Mouse (Mus musculus): ENCODE results near the gene Tmed2. TPM values are rescaled to one million over a fixed set of nuclear protein-coding genes. Genes with fewer than 3 reads are reported as not detected.
A peak's percentile ranks its signal among the peaks of the same experiment; 100 is the strongest.
"Not testable (repeated sequence)": the region's sequence is repeated elsewhere in the genome, so short reads cannot be mapped to it uniquely, and the experiment has no call there.

Gene Tmed2
- polyA plus RNA-seq, 1 experiment from 2014 or later, result 267 TPM

GRCm38 (mm10) chr5:124575467-124575866 lies 35.0 kb downstream of the Tmed2 start:
- 87% methylated on average over 7 of the region's 7 CpGs for WGBS (ENCODE audit: insufficient replicate concordance)
- Histone ChIP-seq H3K36me3 (replicated peaks; ENCODE audit: insufficient read depth, low read length) (peaks cover 65% of the 10 kb centered on the region), H3K9me3 (ENCODE audit: low read length) (no peaks in the 10 kb centered on the region), H3K4me3 (ENCODE audit: low read depth, low read length) (no peak overlapping the region), H3K27me3 (ENCODE audit: insufficient read depth, low read length) (no peaks in the 10 kb centered on the region), H3K4me1 (ENCODE audit: insufficient read depth) (peaks cover 13% of the 10 kb centered on the region), H3K9ac (replicated peaks) (no peak overlapping the region), H3K4me2 (ENCODE audit: low read depth, low read length) (no peak overlapping the region), H3K27ac (ENCODE audit: low read depth) (no peak overlapping the region)
- no peak for DNase-seq
- no peak for TF ChIP-seq EP300 (IDR thresholded peaks at IDR 0.05; ENCODE audit: low read depth)
- no peak for TF ChIP-seq CTCF (IDR thresholded peaks at IDR 0.05; ENCODE audit: low read depth)
- no peak for ATAC-seq

- Histone ChIP-seq H3K4me1 (ENCODE audit: insufficient read depth) (peaks cover 17% of the 10 kb centered on the region), H3K36me3 (replicated peaks; ENCODE audit: insufficient read depth, low read length) (peaks cover 34% of the 10 kb centered on the region), H3K9ac (replicated peaks) (peak within 1 kb of the TSS; percentile 75), H3K4me2 (ENCODE audit: low read depth, low read length) (peak within 1 kb of the TSS; percentile 80), H3K27me3 (ENCODE audit: insufficient read depth, low read length) (no peaks in the 10 kb centered on the region), H3K9me3 (ENCODE audit: low read length) (no peaks in the 10 kb centered on the region), H3K4me3 (ENCODE audit: low read depth, low read length) (peak within 1 kb of the TSS; percentile 76), H3K27ac (ENCODE audit: low read depth) (peak within 1 kb of the TSS; percentile 31; the same call in 1 of the 2 replicates)
- TF ChIP-seq CTCF (IDR thresholded peaks at IDR 0.05; ENCODE audit: low read depth) (peak; percentile 22; the same call in 1 of the 2 replicates), EP300 (IDR thresholded peaks at IDR 0.05; ENCODE audit: low read depth) (no peak)
- ATAC-seq (peak; percentile 95), DNase-seq (peak; percentile 96)
- WGBS (ENCODE audit: insufficient replicate concordance), result 1% methylated on average over 51 of the region's 51 CpGs
These were observed 38.3 kb downstream of the Tmed2 start, which contains the start of the genes Eif2b1 and Gtf2h3 for GRCm38 (mm10) chr5:124578633-124579317. TSS of gene Eif2b1 (minus strand) at chr5:124579131. TSS of gene Gtf2h3 (plus strand) at chr5:124579140.

GRCm38 (mm10) chr5:124582515-124582914 lies 42.0 kb downstream of the Tmed2 start:
- DNase-seq (peak; percentile 37), ATAC-seq (no peak)
- H3K9me3 ChIP-seq (ENCODE audit: low read length), result no peaks in the 10 kb centered on the region
- H3K4me1 ChIP-seq (ENCODE audit: insufficient read depth), result peaks cover 17% of the 10 kb centered on the region
- H3K4me2 ChIP-seq (ENCODE audit: low read depth, low read length), result no peak overlapping the region
- no peak for TF ChIP-seq EP300 (IDR thresholded peaks at IDR 0.05; ENCODE audit: low read depth)
- TF ChIP-seq CTCF (IDR thresholded peaks at IDR 0.05; ENCODE audit: low read depth), result no peak
- WGBS (ENCODE audit: insufficient replicate concordance), result 55% methylated on average over 5 of the region's 5 CpGs
- no peak overlapping the region for H3K27ac ChIP-seq (ENCODE audit: low read depth)
- peaks cover 9% of the 10 kb centered on the region for H3K36me3 ChIP-seq (replicated peaks; ENCODE audit: insufficient read depth, low read length)
- no peaks in the 10 kb centered on the region for H3K27me3 ChIP-seq (ENCODE audit: insufficient read depth, low read length)
- no peak overlapping the region for H3K4me3 ChIP-seq (ENCODE audit: low read depth, low read length)
- no peak overlapping the region for H3K9ac ChIP-seq (replicated peaks)

DNA sequence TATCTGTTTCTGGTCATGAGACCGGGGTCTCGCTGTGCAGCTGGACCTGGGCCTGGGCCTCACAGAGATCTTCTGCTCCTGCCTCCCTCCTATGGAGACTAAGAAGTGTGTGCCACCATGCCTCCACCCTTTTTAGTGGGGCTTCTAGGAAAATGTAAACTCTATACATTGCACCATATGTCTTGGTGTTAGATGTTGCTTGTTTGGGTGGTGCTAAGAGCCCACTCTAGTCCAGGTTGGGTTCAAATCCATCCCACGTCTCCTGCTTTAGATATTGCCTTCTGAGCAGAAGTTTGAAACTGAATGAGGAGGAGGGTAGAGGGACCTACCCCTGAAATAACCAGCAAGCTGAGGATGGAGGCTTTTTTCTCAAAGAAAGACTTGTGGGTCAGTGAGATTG lies 52.3 kb downstream of the Tmed2 start:
- 90% methylated on average over 3 of the region's 3 CpGs for WGBS (ENCODE audit: insufficient replicate concordance)

DNA sequence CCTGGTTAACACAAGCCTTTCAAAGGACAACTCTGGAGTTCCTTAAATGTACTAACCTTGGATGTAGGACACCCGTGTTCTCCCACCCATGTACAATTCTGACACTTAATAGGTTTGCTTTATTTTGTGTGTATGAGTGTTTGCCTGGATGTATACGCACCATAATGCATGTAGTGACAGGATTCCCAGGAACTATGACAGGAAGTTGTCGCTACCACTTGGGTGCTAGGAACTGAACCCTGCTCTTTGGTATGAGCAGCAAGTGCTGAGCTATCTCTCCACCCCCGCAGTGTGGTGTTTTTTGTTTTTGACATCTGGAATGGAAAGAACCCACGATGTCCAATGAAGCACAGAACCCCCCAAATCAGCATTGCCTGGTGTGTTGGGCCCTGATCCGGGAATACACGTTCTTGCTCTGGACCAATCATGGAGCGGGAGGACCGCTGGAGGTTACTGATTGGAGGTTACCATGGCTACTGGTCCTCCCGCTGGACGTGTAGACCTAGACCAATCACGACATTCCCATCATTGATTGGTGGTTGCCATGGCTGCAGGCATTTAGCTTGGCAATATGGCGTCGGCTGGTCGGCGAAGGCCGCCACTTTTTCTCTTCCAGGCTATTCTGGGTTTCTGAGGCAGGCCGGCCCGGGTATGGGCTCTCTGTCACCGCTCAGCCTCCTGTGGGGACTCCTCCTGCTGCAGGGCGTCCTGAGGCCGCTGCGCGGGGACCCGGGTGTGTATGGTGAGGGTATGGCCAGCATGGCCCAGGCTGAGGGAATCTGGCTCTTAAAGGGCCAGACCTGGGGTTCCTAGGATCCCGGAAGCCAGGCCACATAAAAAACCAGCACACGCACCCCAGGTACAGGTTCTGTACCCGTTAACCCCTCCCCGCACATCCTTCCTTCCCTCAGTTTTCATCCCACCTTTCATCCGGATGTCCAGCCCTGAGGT lies 58.0 kb downstream of the Tmed2 start:
- Histone ChIP-seq H3K9ac (replicated peaks) (peak overlapping the region; percentile 52), H3K36me3 (replicated peaks; ENCODE audit: insufficient read depth, low read length) (peaks cover 12% of the 10 kb centered on the region), H3K4me3 (ENCODE audit: low read depth, low read length) (peak overlapping the region; percentile 59), H3K9me3 (ENCODE audit: low read length) (no peaks in the 10 kb centered on the region), H3K27ac (ENCODE audit: low read depth) (no peak overlapping the region), H3K4me1 (ENCODE audit: insufficient read depth) (peaks cover 6% of the 10 kb centered on the region), H3K4me2 (ENCODE audit: low read depth, low read length) (peak overlapping the region; percentile 82), H3K27me3 (ENCODE audit: insufficient read depth, low read length) (no peaks in the 10 kb centered on the region)
- TF ChIP-seq CTCF (IDR thresholded peaks at IDR 0.05; ENCODE audit: low read depth) (no peak), EP300 (IDR thresholded peaks at IDR 0.05; ENCODE audit: low read depth) (no peak)
- WGBS (ENCODE audit: insufficient replicate concordance), result 14% methylated on average over 30 of the region's 30 CpGs
- DNase-seq (peak; percentile 87), ATAC-seq (peak; percentile 99)

More for the DNA sequence above, 52.3 kb downstream of the Tmed2 start:
- H3K4me2 ChIP-seq (ENCODE audit: low read depth, low read length), result no peak overlapping the region
- no peaks in the 10 kb centered on the region for H3K27me3 ChIP-seq (ENCODE audit: insufficient read depth, low read length)
- no peak for DNase-seq
- H3K9me3 ChIP-seq (ENCODE audit: low read length), result no peaks in the 10 kb centered on the region
- peaks cover 26% of the 10 kb centered on the region for H3K36me3 ChIP-seq (replicated peaks; ENCODE audit: insufficient read depth, low read length)
- no peak for ATAC-seq
- no peaks in the 10 kb centered on the region for H3K4me1 ChIP-seq (ENCODE audit: insufficient read depth)
- no peak overlapping the region for H3K9ac ChIP-seq (replicated peaks)
- H3K4me3 ChIP-seq (ENCODE audit: low read depth, low read length), result no peak overlapping the region
- no peak overlapping the region for H3K27ac ChIP-seq (ENCODE audit: low read depth)
- TF ChIP-seq CTCF (IDR thresholded peaks at IDR 0.05; ENCODE audit: low read depth) (no peak), EP300 (IDR thresholded peaks at IDR 0.05; ENCODE audit: low read depth) (no peak)

GRCm38 (mm10) chr5:124599726-124600125 lies 59.2 kb downstream of the Tmed2 start:
- WGBS (ENCODE audit: insufficient replicate concordance), result 35% methylated on average over 8 of the region's 8 CpGs
- H3K4me2 ChIP-seq (ENCODE audit: low read depth, low read length); ATAC-seq; H3K9me3 ChIP-seq (ENCODE audit: low read length); H3K27ac ChIP-seq (ENCODE audit: low read depth); H3K36me3 ChIP-seq (replicated peaks; ENCODE audit: insufficient read depth, low read length); H3K27me3 ChIP-seq (ENCODE audit: insufficient read depth, low read length); H3K9ac ChIP-seq (replicated peaks); H3K4me3 ChIP-seq (ENCODE audit: low read depth, low read length); H3K4me1 ChIP-seq (ENCODE audit: insufficient read depth); DNase-seq: not testable (repeated sequence)

Other genes with a start within 250 kb of the Tmed2 start
- gene Mphosph9, start 212.7 kb upstream of the Tmed2 start, polyA plus RNA-seq (2015; fragmentation: Nextera tagmentation; extraction: Ambion mirVana), result 2.6 and 3.0 TPM in 2 replicates
- gene 2810006K23Rik, start 212.6 kb upstream of the Tmed2 start, polyA plus RNA-seq (2015; fragmentation: Nextera tagmentation; extraction: Ambion mirVana), result 4.5 and 4.9 TPM in 2 replicates
- gene Cdk2ap1, start 177.6 kb upstream of the Tmed2 start, polyA plus RNA-seq (2015; fragmentation: Nextera tagmentation; extraction: Ambion mirVana), result 31.7 and 44.7 TPM in 2 replicates
- gene Sbno1, start 114.7 kb upstream of the Tmed2 start, polyA plus RNA-seq (2015; fragmentation: Nextera tagmentation; extraction: Ambion mirVana), result 30.0 and 30.6 TPM in 2 replicates
- gene Kmt5a, start 100.8 kb upstream of the Tmed2 start, polyA plus RNA-seq (2015; fragmentation: Nextera tagmentation; extraction: Ambion mirVana), result 26.7 and 30.6 TPM in 2 replicates
- 10.3 and 11.0 TPM in 2 replicates for gene Rilpl2, start 62.3 kb upstream of the Tmed2 start, polyA plus RNA-seq (2015; fragmentation: Nextera tagmentation; extraction: Ambion mirVana)
- 5.9 and 6.5 TPM in 2 replicates for gene Snrnp35, start 57.6 kb upstream of the Tmed2 start, polyA plus RNA-seq (2015; fragmentation: Nextera tagmentation; extraction: Ambion mirVana)
- gene Rilpl1, start 9.3 kb upstream of the Tmed2 start, polyA plus RNA-seq (2015; fragmentation: Nextera tagmentation; extraction: Ambion mirVana), result 2.4 and 3.3 TPM in 2 replicates
- gene Ddx55, start 12.2 kb downstream of the Tmed2 start, polyA plus RNA-seq (2015; fragmentation: Nextera tagmentation; extraction: Ambion mirVana), result 3.6 and 3.7 TPM in 2 replicates
- gene Eif2b1, start 38.4 kb downstream of the Tmed2 start, polyA plus RNA-seq (2015; fragmentation: Nextera tagmentation; extraction: Ambion mirVana), result 26.3 and 30.7 TPM in 2 replicates
- 13.2 and 14.7 TPM in 2 replicates for gene Gtf2h3, start 38.4 kb downstream of the Tmed2 start, polyA plus RNA-seq (2015; fragmentation: Nextera tagmentation; extraction: Ambion mirVana)
- 9.6 and 12.4 TPM in 2 replicates for gene Atp6v0a2, start 87.9 kb downstream of the Tmed2 start, polyA plus RNA-seq (2015; fragmentation: Nextera tagmentation; extraction: Ambion mirVana)
- not detected in 2 replicates for gene Dnah10, start 184.4 kb downstream of the Tmed2 start, polyA plus RNA-seq (2015; fragmentation: Nextera tagmentation; extraction: Ambion mirVana)